Mouse (Mus musculus) adipocyte (in vitro differentiated cells): ENCODE data around the gene Kmt2b.

Experiments
- DNase-seq: peaks from one replicate; pipeline ENCODE4 v3.0.0-alpha.2; 2016; ENCODE audit warnings: low spot score

Kmt2b gene

DNA sequence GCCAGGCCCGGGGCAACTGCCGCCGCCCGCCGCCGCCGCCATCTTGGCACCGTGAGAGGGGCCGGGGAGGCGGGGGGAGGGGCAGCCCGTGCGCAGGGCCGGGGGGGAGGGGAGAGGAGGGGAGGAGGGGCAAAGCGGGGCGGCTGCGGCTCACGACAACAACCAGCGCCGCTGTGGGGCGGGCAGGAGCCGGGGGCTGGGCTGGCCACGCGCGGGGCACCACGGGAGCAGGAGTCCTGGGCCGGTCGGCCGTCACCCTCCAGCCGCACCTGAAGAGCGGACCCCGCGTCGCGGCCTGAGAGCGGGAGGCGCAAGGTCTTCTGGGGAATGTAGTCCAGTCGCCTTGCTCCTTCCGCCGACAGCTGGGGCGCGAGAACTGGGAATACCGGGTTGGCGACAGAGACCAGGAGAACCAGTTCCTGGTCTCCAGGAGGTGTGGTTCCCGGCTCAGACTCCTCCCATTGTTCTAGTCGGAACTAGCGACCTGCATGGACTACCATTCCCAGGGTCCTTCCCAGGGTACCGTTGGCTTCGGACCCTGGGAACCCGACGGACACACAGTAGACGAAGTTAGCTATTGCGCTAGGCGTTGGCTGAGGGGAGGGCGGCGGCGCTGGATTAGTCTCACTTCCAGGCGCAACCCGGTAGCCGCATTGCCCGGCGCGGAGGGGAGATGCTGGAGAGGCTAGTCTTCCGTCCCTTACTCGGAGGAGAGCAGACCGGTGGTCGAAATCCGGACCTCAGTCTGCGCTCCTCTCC is at the start of gene Kmt2b:
Kmt2b (minus strand) TSS at position 51 of the 759 bp plus-strand sequence.
- peak; percentile 96 for DNase-seq

DNA sequence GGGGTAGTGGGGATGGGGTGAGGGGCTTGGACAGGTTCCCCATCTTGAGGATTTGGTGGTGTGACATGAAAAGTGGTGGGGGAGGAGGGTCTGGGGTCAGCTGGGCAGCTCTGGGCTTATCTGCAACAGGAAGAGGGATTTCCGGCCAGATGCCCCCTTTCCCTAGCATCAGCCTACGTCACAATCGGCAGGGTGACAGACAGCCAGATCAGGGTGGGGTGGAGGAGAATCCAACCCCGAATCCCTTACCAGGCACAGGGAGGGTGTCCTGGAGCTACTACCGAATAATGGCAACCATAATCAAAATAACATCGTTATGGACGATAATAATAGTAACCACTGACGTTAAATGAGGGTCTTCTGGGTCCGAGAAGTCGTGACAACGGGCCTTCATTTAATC is 47.9 kb upstream of the Kmt2b start:
- no peak for DNase-seq

- DNase-seq = no peak
Measured at GRCm38 (mm10) chr7:30635752-30636151, 47.2 kb upstream of the Kmt2b start, which contains the start of gene Etv2. Etv2 (minus strand) TSS chr7:30635852.

DNA sequence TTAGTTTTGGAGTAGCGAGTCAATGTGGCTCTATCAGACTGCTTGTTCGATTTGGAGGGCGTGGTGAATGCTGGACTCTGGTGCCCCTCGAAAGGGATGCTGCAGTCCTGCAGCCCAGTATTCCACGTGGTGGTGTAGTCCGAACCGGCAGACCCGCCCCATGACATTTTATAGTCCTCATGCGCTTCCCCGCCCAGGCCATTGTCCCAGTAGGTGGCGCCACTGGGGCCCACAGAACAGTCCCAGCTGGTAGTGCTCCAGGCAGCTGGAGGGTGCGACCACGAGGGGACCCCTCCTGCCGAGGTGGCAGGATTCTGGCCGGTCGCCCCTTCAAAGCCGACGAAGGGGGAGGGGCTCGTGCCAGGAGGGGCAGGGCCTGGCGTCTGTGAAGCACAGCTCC is 46.1 kb upstream of the Kmt2b start:
- no peak for DNase-seq

DNA sequence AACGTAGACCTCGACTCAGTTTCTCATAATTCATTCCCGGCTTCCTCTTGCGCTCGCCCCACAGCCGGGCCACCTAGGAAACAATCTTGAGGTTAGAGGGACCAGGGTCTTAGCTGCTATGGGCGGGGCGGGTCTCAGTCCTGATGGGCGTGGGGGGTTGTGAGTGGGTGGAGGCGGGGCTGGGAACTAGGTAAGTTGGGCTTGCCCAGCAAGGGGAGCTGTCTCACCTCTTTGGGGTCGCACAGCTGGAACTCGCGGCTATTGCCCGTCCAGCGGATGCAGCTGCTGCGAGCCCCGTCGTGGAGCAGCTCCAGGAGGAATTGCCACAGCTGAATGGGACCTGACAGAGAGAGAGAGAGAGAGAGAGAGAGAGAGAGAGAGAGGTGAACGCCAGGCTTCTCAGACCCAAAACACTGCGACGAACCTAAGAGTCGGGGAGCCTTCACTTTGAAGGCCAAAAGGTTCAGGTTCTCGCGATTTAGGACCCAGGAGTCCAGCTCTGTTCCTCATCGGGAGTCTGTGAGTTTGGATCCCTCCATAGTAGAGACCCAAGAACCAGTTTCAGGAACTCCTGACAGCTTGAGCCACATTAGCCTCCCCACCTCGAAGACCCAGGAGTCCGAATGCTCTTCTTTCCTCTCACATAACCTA is 45.4 kb upstream of the Kmt2b start:
- no peak for DNase-seq

GRCm38 (mm10) chr7:30629013-30629412 is 40.5 kb upstream of the Kmt2b start:
- DNase-seq = no peak

DNA sequence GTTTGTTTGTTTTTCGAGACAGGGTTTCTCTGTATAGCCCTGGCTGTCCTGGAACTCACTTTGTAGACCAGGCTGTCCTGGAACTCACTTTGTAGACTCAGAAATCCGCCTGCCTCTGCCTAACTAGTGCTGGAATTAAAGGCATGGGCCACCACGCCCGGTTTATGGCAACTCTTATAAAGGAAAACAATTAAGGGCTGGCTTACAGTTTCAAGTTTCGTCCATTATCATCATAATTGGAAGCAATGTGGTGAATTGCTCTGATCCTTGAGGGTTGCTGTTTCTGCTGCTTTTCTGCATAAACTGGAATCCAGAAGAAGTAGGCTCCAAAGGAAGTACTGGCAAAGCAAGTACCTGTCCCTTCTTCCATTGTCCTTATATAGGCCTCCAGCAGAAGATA is 38.1 kb upstream of the Kmt2b start:
- no peak for DNase-seq

- DNase-seq = peak; percentile 87
Measured at GRCm38 (mm10) chr7:30625530-30626384, 37.2 kb upstream of the Kmt2b start, which contains the start of gene Cox6b1. Cox6b1 (minus strand) TSS chr7:30626151.

DNA sequence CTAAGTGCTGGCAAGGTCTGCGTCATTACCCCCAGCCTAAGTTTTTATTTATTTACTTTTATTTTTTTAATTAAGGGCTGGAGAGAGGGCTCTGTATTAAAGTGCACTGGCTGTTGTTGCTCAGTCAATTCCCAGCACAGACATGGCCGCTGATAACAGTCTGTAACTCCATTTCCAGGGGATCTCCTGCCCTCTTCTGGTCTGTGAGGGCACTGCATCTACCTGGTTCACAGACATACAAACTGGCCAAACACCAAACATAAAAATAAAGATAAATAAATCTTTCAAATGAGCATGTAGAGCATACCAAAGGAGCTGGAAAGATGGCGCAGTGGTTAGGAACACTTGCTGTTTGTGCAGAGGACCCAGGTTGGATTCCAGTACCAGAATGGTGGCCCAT is 30.7 kb upstream of the Kmt2b start:
- peak; percentile 25 for DNase-seq

DNA sequence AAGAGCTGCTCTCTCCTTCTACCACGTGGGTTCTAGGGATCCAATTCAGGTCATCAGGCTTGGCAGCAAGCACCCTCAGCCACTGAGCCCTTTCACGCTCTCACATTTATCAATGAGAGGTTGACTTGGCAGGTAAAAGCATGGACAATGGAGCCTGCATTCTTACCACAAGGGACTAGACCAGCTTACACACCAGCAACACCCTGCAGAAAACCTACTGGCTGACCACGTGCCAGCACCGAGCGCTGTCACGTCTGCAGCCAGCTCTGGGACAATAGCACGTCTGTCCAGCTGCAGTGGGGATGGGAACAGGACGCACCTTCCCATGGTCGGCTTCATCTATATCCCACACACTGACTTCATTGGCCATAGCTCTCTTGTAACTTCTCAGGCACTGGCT is 30.1 kb upstream of the Kmt2b start:
- no peak for DNase-seq

DNA sequence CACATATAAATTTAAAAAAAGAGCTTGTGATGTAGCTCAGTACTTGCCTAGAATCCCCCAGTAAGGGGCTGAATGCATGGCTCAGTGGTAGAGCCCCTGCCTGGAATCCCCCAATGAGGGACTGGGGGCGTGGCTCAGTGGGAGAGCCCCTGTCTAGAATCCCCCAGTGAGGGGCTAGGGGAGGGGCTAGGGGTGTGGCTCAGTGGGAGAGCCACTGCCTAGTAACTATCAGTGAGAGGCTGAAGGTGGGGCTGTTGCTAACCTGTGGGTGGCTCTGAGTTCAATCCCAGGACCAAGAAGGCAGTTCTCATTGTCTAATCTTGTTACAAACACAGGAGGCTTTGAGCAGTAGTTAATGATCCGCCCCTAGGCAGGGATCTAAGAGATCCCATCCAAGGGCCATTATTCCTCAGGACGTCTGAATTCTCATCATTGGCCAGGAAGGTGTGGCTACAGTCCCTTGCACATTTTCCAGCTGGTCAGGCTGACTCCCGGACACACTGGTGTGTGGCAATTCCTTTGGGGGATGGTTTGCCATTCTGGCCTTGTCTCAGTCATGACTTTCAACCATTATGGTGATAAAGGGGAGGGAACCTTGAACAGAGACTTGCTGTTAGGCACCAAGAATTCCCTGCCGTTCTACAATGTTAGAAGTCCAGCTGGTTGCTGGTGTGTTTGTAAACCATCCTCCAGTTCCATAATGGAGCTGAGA is 26.7 kb upstream of the Kmt2b start:
- peak; percentile 60 for DNase-seq

GRCm38 (mm10) chr7:30614454-30614853 is 25.9 kb upstream of the Kmt2b start:
- DNase-seq = peak; percentile 56

GRCm38 (mm10) chr7:30613529-30614112 is 25.1 kb upstream of the Kmt2b start:
- DNase-seq = peak; percentile 36

- no peak for DNase-seq
Measured at GRCm38 (mm10) chr7:30612654-30613402, 24.3 kb upstream of the Kmt2b start, which contains the start of gene Upk1a. Upk1a (minus strand) TSS chr7:30612847.

- no peak for DNase-seq
Measured at GRCm38 (mm10) chr7:30610043-30610442, 21.5 kb upstream of the Kmt2b start.

- no peak for DNase-seq
Measured at GRCm38 (mm10) chr7:30608476-30608875, 19.9 kb upstream of the Kmt2b start.

DNA sequence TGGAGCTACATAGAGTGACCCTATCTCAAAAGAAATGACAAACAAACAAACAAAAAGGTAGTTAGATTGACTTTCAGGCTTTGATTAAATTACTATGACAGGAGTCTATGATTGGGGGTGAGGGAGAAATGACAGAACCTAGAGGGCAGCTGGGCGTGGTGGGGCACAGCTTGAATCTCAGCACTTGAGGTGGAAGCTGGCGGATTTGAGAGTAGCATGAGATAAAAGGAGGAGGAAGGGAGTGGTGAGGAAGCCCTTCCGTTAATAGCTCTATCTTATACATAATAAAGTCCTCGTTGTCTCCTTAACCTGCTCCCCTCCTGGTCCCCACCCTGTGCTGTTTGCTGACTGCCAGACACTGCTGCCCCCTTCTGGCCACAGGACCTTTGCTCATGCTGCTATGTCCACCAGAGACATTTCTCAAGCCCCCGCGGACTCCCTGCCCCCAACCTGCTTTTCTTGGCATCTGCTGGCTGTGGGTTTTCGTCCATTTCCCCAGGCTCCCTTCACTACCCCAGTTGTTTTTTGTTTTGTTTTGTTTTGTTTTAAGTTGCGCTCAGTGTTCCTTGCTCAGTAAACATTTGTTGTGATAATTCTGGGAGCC is 19.3 kb upstream of the Kmt2b start:
- no peak for DNase-seq

DNA sequence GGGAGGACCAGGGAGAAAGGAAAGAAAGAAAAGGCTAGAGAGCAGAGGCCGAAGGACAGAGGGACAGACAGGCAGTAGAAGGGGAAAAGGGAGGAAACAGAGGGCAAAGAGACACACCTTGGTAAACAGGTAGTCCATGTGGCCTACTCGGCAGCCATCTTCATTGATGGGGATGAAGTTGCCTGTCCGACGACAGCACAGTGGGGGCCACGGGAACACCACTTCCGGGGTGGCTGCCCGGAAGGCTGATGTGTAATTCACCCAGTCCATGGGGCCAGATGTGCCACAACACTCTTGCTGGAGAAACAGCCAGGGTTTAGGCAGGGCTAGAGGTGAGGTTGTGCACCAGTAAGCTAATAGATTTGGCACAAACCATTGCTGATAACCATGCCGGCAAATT is 16.4 kb upstream of the Kmt2b start:
- DNase-seq = no peak

DNA sequence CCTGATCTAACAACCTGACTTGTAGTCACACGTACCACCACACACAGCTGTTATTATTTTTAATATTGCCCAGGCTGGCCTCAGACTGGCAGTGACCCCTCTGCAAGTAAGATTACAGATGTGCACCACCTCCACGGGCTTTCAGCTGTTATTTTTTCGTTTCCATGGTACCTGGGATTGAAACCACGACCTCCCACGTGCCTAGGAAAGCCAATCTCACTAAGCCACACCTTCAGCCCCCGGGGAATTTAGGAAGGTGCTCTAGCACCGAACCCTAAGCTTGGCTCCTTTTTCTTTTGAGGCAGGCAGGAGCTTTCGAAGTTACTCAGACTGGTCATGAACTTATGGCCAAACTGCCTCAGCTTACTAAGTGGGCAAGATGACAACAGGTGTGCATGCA is 15.9 kb upstream of the Kmt2b start:
- DNase-seq = no peak

GRCm38 (mm10) chr7:30602583-30602982 is 14.1 kb upstream of the Kmt2b start:
- no peak for DNase-seq
